Mouse (Mus musculus): ENCODE results near the gene Spata16. TPM values are rescaled to one million over a fixed set of nuclear protein-coding genes. Genes with fewer than 3 reads are reported as not detected.

Gene Spata16
- total RNA-seq, 1 experiment = not detected

DNA sequence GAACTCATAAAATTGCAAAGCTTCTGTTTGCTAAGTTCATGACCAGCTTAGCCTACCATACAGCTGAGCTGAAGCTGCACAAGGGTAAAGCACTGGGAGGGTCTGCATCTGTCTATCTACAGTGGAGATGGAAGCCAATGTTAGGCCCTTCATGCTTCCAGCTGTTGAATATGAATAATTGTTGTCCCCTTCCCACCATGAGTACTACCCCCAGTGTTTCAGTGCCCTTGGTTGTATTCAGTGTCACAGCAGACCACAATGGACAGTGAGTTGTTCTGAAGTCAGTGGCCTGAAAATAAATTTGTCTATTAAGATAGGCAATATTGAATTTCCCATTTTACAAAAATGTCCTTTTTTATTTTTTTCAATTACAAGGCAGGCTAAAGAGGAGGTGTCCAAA lies 212.8 kb downstream of the Spata16 start:
- no peak for TF ChIP-seq ZNF384 (IDR thresholded peaks at IDR 0.05; ENCODE audit: low read depth, low read length)
- TF ChIP-seq MAFK (IDR thresholded peaks at IDR 0.05; ENCODE audit: insufficient read depth, low read depth, low read length) = no peak
- no peak for TF ChIP-seq HCFC1 (IDR thresholded peaks at IDR 0.05; ENCODE audit: borderline replicate concordance, insufficient read depth, low read length)
- TF ChIP-seq ZC3H11A (IDR thresholded peaks at IDR 0.05; ENCODE audit: borderline replicate concordance, low read depth, low read length) = no peak
- TF ChIP-seq CHD2 (IDR thresholded peaks at IDR 0.05; ENCODE audit: low read depth, low read length) = no peak
- H3K4me3 ChIP-seq (ENCODE audit: insufficient read depth in 1 of 2, low read depth in 1 of 2, low read length in 2 of 2, poor library complexity in 1 of 2, severe bottlenecking in 1 of 2) = no peak overlapping the region
- in situ Hi-C loops (cut with MboI; ENCODE audit: low sequenced_read_pairs in 2 of 2, unreplicated experiment in 2 of 2) = no loop called here
- H3K36me3 ChIP-seq (ENCODE audit: control insufficient read depth, insufficient read depth, low read length, poor library complexity, severe bottlenecking) = no peaks in the 10 kb centered on the region
- no peaks in the 10 kb centered on the region for H3K4me1 ChIP-seq (ENCODE audit: control insufficient read depth in 2 of 2, insufficient read depth in 2 of 2, low read length in 2 of 2, poor library complexity in 1 of 2)
- no peak overlapping the region for H3K27ac ChIP-seq (ENCODE audit: insufficient read depth, low read depth, low read length, poor library complexity, severe bottlenecking)
- no peak overlapping the region for H3K9ac ChIP-seq (ENCODE audit: insufficient read depth, low read depth, low read length, poor library complexity, severe bottlenecking)
- DNase-seq (ENCODE audit: low read depth, low spot score) = no peak
- H3K9me3 ChIP-seq (ENCODE audit: control insufficient read depth, insufficient read depth, low read depth, low read length) = no peaks in the 10 kb centered on the region

GRCm38 (mm10) chr3:26850691-26851563 lies 213.5 kb downstream of the Spata16 start:
- in situ Hi-C loops (cut with MboI; ENCODE audit: low sequenced_read_pairs in 2 of 2, unreplicated experiment in 2 of 2) = no loop called here
- TF ChIP-seq MAFK (IDR thresholded peaks at IDR 0.05; ENCODE audit: insufficient read depth, low read depth, low read length) (no peak), ZNF384 (IDR thresholded peaks at IDR 0.05; ENCODE audit: low read depth, low read length) (no peak), ZC3H11A (IDR thresholded peaks at IDR 0.05; ENCODE audit: borderline replicate concordance, low read depth, low read length) (no peak), CHD2 (IDR thresholded peaks at IDR 0.05; ENCODE audit: low read depth, low read length) (no peak), HCFC1 (IDR thresholded peaks at IDR 0.05; ENCODE audit: borderline replicate concordance, insufficient read depth, low read length) (no peak)
- H3K36me3 ChIP-seq (ENCODE audit: control insufficient read depth, insufficient read depth, low read length, poor library complexity, severe bottlenecking) = no peaks in the 10 kb centered on the region
- no peaks in the 10 kb centered on the region for H3K9me3 ChIP-seq (ENCODE audit: control insufficient read depth, insufficient read depth, low read depth, low read length)
- no peaks in the 10 kb centered on the region for H3K4me1 ChIP-seq (ENCODE audit: control insufficient read depth in 2 of 2, insufficient read depth in 2 of 2, low read length in 2 of 2, poor library complexity in 1 of 2)
- no peak overlapping the region for H3K27ac ChIP-seq (ENCODE audit: insufficient read depth, low read depth, low read length, poor library complexity, severe bottlenecking)
- no peak for DNase-seq (ENCODE audit: low read depth, low spot score)
- H3K9ac ChIP-seq (ENCODE audit: insufficient read depth, low read depth, low read length, poor library complexity, severe bottlenecking) = no peak overlapping the region
- no peak overlapping the region for H3K4me3 ChIP-seq (ENCODE audit: insufficient read depth in 1 of 2, low read depth in 1 of 2, low read length in 2 of 2, poor library complexity in 1 of 2, severe bottlenecking in 1 of 2)

DNA sequence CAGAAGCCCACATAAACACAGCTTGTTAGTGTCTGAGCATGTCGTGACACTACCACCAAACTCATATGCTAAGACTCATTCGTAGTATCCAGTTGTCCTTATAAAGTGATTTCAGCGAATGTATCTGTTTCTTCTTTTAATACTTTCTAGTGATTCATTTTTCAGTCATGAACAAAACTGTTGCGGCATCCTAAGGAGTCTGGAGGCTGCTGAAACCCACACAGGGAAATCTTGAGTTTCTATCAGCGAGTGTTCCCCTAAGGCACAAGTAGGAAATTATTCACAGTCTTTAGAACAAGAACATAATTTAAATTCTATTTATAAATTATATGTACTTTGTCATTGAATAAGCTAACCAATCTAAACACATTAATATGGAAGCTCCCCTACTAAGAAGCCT lies 216.1 kb downstream of the Spata16 start:
- in situ Hi-C loops (cut with MboI; ENCODE audit: low sequenced_read_pairs in 2 of 2, unreplicated experiment in 2 of 2) = no loop called here
- DNase-seq (ENCODE audit: low read depth, low spot score) = no peak
- H3K27ac ChIP-seq (ENCODE audit: insufficient read depth, low read depth, low read length, poor library complexity, severe bottlenecking) = no peak overlapping the region
- no peak overlapping the region for H3K9ac ChIP-seq (ENCODE audit: insufficient read depth, low read depth, low read length, poor library complexity, severe bottlenecking)
- TF ChIP-seq MAFK (IDR thresholded peaks at IDR 0.05; ENCODE audit: insufficient read depth, low read depth, low read length) (no peak), CHD2 (IDR thresholded peaks at IDR 0.05; ENCODE audit: low read depth, low read length) (no peak)
- H3K36me3 ChIP-seq (ENCODE audit: control insufficient read depth, insufficient read depth, low read length, poor library complexity, severe bottlenecking) = no peaks in the 10 kb centered on the region
- no peaks in the 10 kb centered on the region for H3K4me1 ChIP-seq (ENCODE audit: control insufficient read depth in 2 of 2, insufficient read depth in 2 of 2, low read length in 2 of 2, poor library complexity in 1 of 2)
- no peak overlapping the region for H3K4me3 ChIP-seq (ENCODE audit: insufficient read depth in 1 of 2, low read depth in 1 of 2, low read length in 2 of 2, poor library complexity in 1 of 2, severe bottlenecking in 1 of 2)
- no peaks in the 10 kb centered on the region for H3K9me3 ChIP-seq (ENCODE audit: control insufficient read depth, insufficient read depth, low read depth, low read length)

- in situ Hi-C loops (cut with MboI; ENCODE audit: low sequenced_read_pairs in 2 of 2, unreplicated experiment in 2 of 2) = no loop called here
- Histone ChIP-seq H3K27ac (ENCODE audit: insufficient read depth, low read depth, low read length, poor library complexity, severe bottlenecking) (no peak overlapping the region), H3K36me3 (ENCODE audit: control insufficient read depth, insufficient read depth, low read length, poor library complexity, severe bottlenecking) (no peaks in the 10 kb centered on the region), H3K9ac (ENCODE audit: insufficient read depth, low read depth, low read length, poor library complexity, severe bottlenecking) (no peak overlapping the region), H3K4me1 (ENCODE audit: control insufficient read depth in 2 of 2, insufficient read depth in 2 of 2, low read length in 2 of 2, poor library complexity in 1 of 2) (no peaks in the 10 kb centered on the region), H3K4me3 (ENCODE audit: insufficient read depth in 1 of 2, low read depth in 1 of 2, low read length in 2 of 2, poor library complexity in 1 of 2, severe bottlenecking in 1 of 2) (no peak overlapping the region), H3K9me3 (ENCODE audit: control insufficient read depth, insufficient read depth, low read depth, low read length) (no peaks in the 10 kb centered on the region)
- no peak for TF ChIP-seq ZC3H11A (IDR thresholded peaks at IDR 0.05; ENCODE audit: borderline replicate concordance, low read depth, low read length)
- TF ChIP-seq CHD2 (IDR thresholded peaks at IDR 0.05; ENCODE audit: low read depth, low read length) = no peak
- no peak for DNase-seq (ENCODE audit: low read depth, low spot score)
These were observed 237.3 kb downstream of the Spata16 start for GRCm38 (mm10) chr3:26874706-26875105.

GRCm38 (mm10) chr3:26877291-26877690 lies 239.9 kb downstream of the Spata16 start:
- Histone ChIP-seq H3K9ac (ENCODE audit: insufficient read depth, low read depth, low read length, poor library complexity, severe bottlenecking) (no peak overlapping the region), H3K4me3 (ENCODE audit: insufficient read depth in 1 of 2, low read depth in 1 of 2, low read length in 2 of 2, poor library complexity in 1 of 2, severe bottlenecking in 1 of 2) (no peak overlapping the region), H3K9me3 (ENCODE audit: control insufficient read depth, insufficient read depth, low read depth, low read length) (no peaks in the 10 kb centered on the region), H3K27ac (ENCODE audit: insufficient read depth, low read depth, low read length, poor library complexity, severe bottlenecking) (no peak overlapping the region), H3K36me3 (ENCODE audit: control insufficient read depth, insufficient read depth, low read length, poor library complexity, severe bottlenecking) (no peaks in the 10 kb centered on the region), H3K4me1 (ENCODE audit: control insufficient read depth in 2 of 2, insufficient read depth in 2 of 2, low read length in 2 of 2, poor library complexity in 1 of 2) (no peaks in the 10 kb centered on the region)
- in situ Hi-C loops (cut with MboI; ENCODE audit: low sequenced_read_pairs in 2 of 2, unreplicated experiment in 2 of 2) = no loop called here
- DNase-seq (ENCODE audit: low read depth, low spot score) = no peak
- TF ChIP-seq ZNF384 (IDR thresholded peaks at IDR 0.05; ENCODE audit: low read depth, low read length) (no peak), MAFK (IDR thresholded peaks at IDR 0.05; ENCODE audit: insufficient read depth, low read depth, low read length) (no peak), ZC3H11A (IDR thresholded peaks at IDR 0.05; ENCODE audit: borderline replicate concordance, low read depth, low read length) (no peak), CHD2 (IDR thresholded peaks at IDR 0.05; ENCODE audit: low read depth, low read length) (no peak), HCFC1 (IDR thresholded peaks at IDR 0.05; ENCODE audit: borderline replicate concordance, insufficient read depth, low read length) (no peak)
